Mouse (Mus musculus) bone marrow, adult 2 months (tissue): ENCODE results near the gene Tprn. TPM values are rescaled to one million over a fixed set of nuclear protein-coding genes. Genes with fewer than 3 reads are reported as not detected.

Source experiments
- H3K27ac ChIP-seq: fragments of 200-500 bp; 2 replicates; pipeline ENCODE4 v1.5.1; 2012; ENCODE audit warnings: low read depth, mild to moderate bottlenecking, control low read depth, inconsistent platforms, low read length; ENCODE audit not compliant: control insufficient read depth, poor library complexity, insufficient read depth
- H3K4me1 ChIP-seq: fragments of 200-500 bp; 2 replicates; pipeline ENCODE4 v1.6.1; 2011; ENCODE audit warnings: low read length; ENCODE audit not compliant: control insufficient read depth, insufficient read depth
- H3K4me3 ChIP-seq: fragments of 200-500 bp; replicated peaks from 2 replicates; pipeline ENCODE3; 2011; ENCODE audit warnings: mild to moderate bottlenecking, low read depth, low read length, control low read depth; ENCODE audit not compliant: control insufficient read depth
- CTCF ChIP-seq: fragments of 200-500 bp; IDR thresholded peaks from 2 replicates; pipeline ENCODE4 v1.5.1; 2011; ENCODE audit warnings: low read length, control low read depth; ENCODE audit not compliant: control insufficient read depth, insufficient read depth
- POLR2A ChIP-seq: fragments of 200-500 bp; IDR thresholded peaks from 2 replicates; pipeline ENCODE4 v1.6.1; 2011; ENCODE audit warnings: low read depth, mild to moderate bottlenecking, control low read depth, low read length, borderline replicate concordance; ENCODE audit not compliant: control insufficient read depth
- WGBS: fragments of 180-500 bp; shearing (Covaris S2); methylation state at CpG from one replicate; pipeline ENCODE4 v1.1.7; 2018; 5-methylcytosine and 5-hydroxymethylcytosine counted together
- polyA plus RNA-seq: library from polyadenylated mRNA; stranded (reverse); fragments of >200 nt; gene quantifications from 2 replicates; pipeline ENCODE4 v1.2.4, GENCODE M21; 2011; ENCODE audit warnings: low replicate concordance; ENCODE audit not compliant: missing spikeins, insufficient read depth, insufficient read length

Tprn gene
- polyA plus RNA-seq, 1 experiment, result 17.5 TPM

- no peak overlapping the region for H3K4me3 ChIP-seq
- WGBS, result 46% methylated on average over 14 of the region's 14 CpGs
- H3K27ac ChIP-seq, result no peak overlapping the region
- TF ChIP-seq CTCF (no peak), POLR2A (no peak)
- H3K4me1 ChIP-seq, result no peaks in the 10 kb centered on the region
These were observed 43.4 kb downstream of the Tprn start for GRCm38 (mm10) chr2:25305587-25306359.

- WGBS, result 49% methylated on average over 10 of the region's 10 CpGs
- TF ChIP-seq POLR2A (no peak), CTCF (no peak)
- Histone ChIP-seq H3K27ac (no peak overlapping the region), H3K4me1 (no peaks in the 10 kb centered on the region; the same call in 1 of the 2 replicates), H3K4me3 (no peak overlapping the region)
These were observed 47.8 kb downstream of the Tprn start for GRCm38 (mm10) chr2:25310180-25310579.

GRCm38 (mm10) chr2:25310969-25311368 is 48.6 kb downstream of the Tprn start:
- Histone ChIP-seq H3K4me1 (no peaks in the 10 kb centered on the region; the same call in 1 of the 2 replicates), H3K27ac (no peak overlapping the region), H3K4me3 (no peak overlapping the region)
- WGBS, result 5% methylated on average over 22 of the region's 22 CpGs
- no peak for TF ChIP-seq POLR2A

- WGBS, result 5% methylated on average over 11 of the region's 11 CpGs
- H3K4me3 ChIP-seq, result no peak overlapping the region
- no peaks in the 10 kb centered on the region; the same call in 1 of the 2 replicates for H3K4me1 ChIP-seq
- H3K27ac ChIP-seq, result no peak overlapping the region
- TF ChIP-seq POLR2A, result no peak
- no peak for TF ChIP-seq CTCF
These were observed 49.1 kb downstream of the Tprn start for GRCm38 (mm10) chr2:25311491-25311891.

- TF ChIP-seq CTCF (no peak), POLR2A (no peak)
- 8% methylated on average over 31 of the region's 31 CpGs for WGBS
- Histone ChIP-seq H3K4me3 (no peak overlapping the region), H3K4me1 (no peaks in the 10 kb centered on the region; the same call in none of the 2 replicates), H3K27ac (no peak overlapping the region)
These were observed 55.9 kb downstream of the Tprn start for GRCm38 (mm10) chr2:25318119-25318966.

GRCm38 (mm10) chr2:25318971-25319773 is 56.8 kb downstream of the Tprn start, which contains the start of gene Grin1:
Gene Grin1 (minus strand): TSS chr2:25319187.
- no peak within 1 kb of the TSS for H3K4me3 ChIP-seq
- TF ChIP-seq CTCF (no peak), POLR2A (no peak)
- WGBS, result 12% methylated on average over 56 of the region's 58 CpGs

More at GRCm38 (mm10) chr2:25318971-25319773, 56.8 kb downstream of the Tprn start, which contains the start of gene Grin1:
- Histone ChIP-seq H3K27ac (no peak within 1 kb of the TSS), H3K4me1 (no peaks in the 10 kb centered on the region; the same call in 1 of the 2 replicates)

Other genes starting within 250 kb of the Tprn start
- 11.3 and 28.2 TPM in 2 replicates for gene Nsmf, start 208.3 kb upstream of the Tprn start, polyA plus RNA-seq
- not detected in 2 replicates for gene Entpd8, start 182.3 kb upstream of the Tprn start, polyA plus RNA-seq
- gene Noxa1, start 167.5 kb upstream of the Tprn start, polyA plus RNA-seq, result not detected in 2 replicates
- 1.7 and 2.6 TPM in 2 replicates for gene Nrarp, start 81.9 kb upstream of the Tprn start, polyA plus RNA-seq
- gene Tor4a, start 65.7 kb upstream of the Tprn start, polyA plus RNA-seq, result 3.9 and 8.9 TPM in 2 replicates
- gene Nelfb, start 51.1 kb upstream of the Tprn start, polyA plus RNA-seq, result 26.7 and 38.0 TPM in 2 replicates
- gene Stpg3, start 48.0 kb upstream of the Tprn start, polyA plus RNA-seq, result not detected in 2 replicates
- not detected in 2 replicates for gene Fam166a, start 43.9 kb upstream of the Tprn start, polyA plus RNA-seq
- gene Tubb4b, start 37.9 kb upstream of the Tprn start, polyA plus RNA-seq, result 319 and 327 TPM in 2 replicates
- gene Slc34a3, start 28.3 kb upstream of the Tprn start, polyA plus RNA-seq, result not detected in 2 replicates
- gene Rnf224, start 25.8 kb upstream of the Tprn start, polyA plus RNA-seq, result not detected in 2 replicates
- gene Rnf208, start 20.4 kb upstream of the Tprn start, polyA plus RNA-seq, result 3.1 and 4.2 TPM in 2 replicates
- gene Cysrt1, start 20.2 kb upstream of the Tprn start, polyA plus RNA-seq, result not detected in 2 replicates
- 9.9 and 22.3 TPM in 2 replicates for gene AL732309.1, start 15.8 kb upstream of the Tprn start, polyA plus RNA-seq
- gene Tmem203, start 7.2 kb upstream of the Tprn start, polyA plus RNA-seq, result 5.0 and 15.6 TPM in 2 replicates
- gene Ssna1, start 9.8 kb downstream of the Tprn start, polyA plus RNA-seq, result 48.8 and 65.8 TPM in 2 replicates
- 20.1 and 34.3 TPM in 2 replicates for gene Anapc2, start 9.9 kb downstream of the Tprn start, polyA plus RNA-seq
- gene Tmem210, start 25.5 kb downstream of the Tprn start, polyA plus RNA-seq, result not detected in 2 replicates
- gene Lrrc26, start 27.3 kb downstream of the Tprn start, polyA plus RNA-seq, result not detected in 2 replicates
- 5.0 TPM in 1 of 2 replicates, not detected in the other for gene Grin1, start 56.6 kb downstream of the Tprn start, polyA plus RNA-seq
- gene Man1b1, start 69.7 kb downstream of the Tprn start, polyA plus RNA-seq, result 25.9 and 33.0 TPM in 2 replicates
- 22.8 and 29.5 TPM in 2 replicates for gene Dpp7, start 93.7 kb downstream of the Tprn start, polyA plus RNA-seq
- gene Uap1l1, start 103.1 kb downstream of the Tprn start, polyA plus RNA-seq, result 20.1 and 62.6 TPM in 2 replicates
- 13.7 and 27.3 TPM in 2 replicates for gene Sapcd2, start 109.7 kb downstream of the Tprn start, polyA plus RNA-seq
- gene Entpd2, start 133.3 kb downstream of the Tprn start, polyA plus RNA-seq, result 0.54 TPM in 1 of 2 replicates, not detected in the other
- gene Npdc1, start 136.7 kb downstream of the Tprn start, polyA plus RNA-seq, result 3.4 and 22.4 TPM in 2 replicates
- 3.4 and 17.9 TPM in 2 replicates for gene Fut7, start 160.6 kb downstream of the Tprn start, polyA plus RNA-seq
- 5.0 and 15.0 TPM in 2 replicates for gene Abca2, start 166.1 kb downstream of the Tprn start, polyA plus RNA-seq
- not detected in 2 replicates for gene Clic3, start 194.2 kb downstream of the Tprn start, polyA plus RNA-seq
- 42.2 and 114 TPM in 2 replicates for gene Paxx, start 198.5 kb downstream of the Tprn start, polyA plus RNA-seq
- gene Ptgds, start 207.4 kb downstream of the Tprn start, polyA plus RNA-seq, result 9.3 TPM in 1 of 2 replicates, not detected in the other
- not detected in 2 replicates for gene Lcn12, start 231.3 kb downstream of the Tprn start, polyA plus RNA-seq
- 18.5 and 30.4 TPM in 2 replicates for gene Fbxw5, start 238.1 kb downstream of the Tprn start, polyA plus RNA-seq
- 1.6 and 6.2 TPM in 2 replicates for gene C8g, start 239.1 kb downstream of the Tprn start, polyA plus RNA-seq